Mouse (Mus musculus) 3134 (cell line): Measurements from ENCODE around the gene Pwp2.

Experiments used
- DNase-seq: peaks from one replicate; pipeline ENCODE4 v3.0.0-alpha.2; 2011; ENCODE audit warnings: low spot score; ENCODE audit not compliant: insufficient read length; ENCODE audit errors: extremely low read depth

The Pwp2 gene

GRCm38 (mm10) chr10:78171581-78171980 lies 13.4 kb downstream of the Pwp2 start:
- DNase-seq = no peak

GRCm38 (mm10) chr10:78171057-78171456 lies 13.9 kb downstream of the Pwp2 start:
- DNase-seq = no peak

- no peak for DNase-seq
Measured at GRCm38 (mm10) chr10:78170445-78170844, 14.5 kb downstream of the Pwp2 start.

GRCm38 (mm10) chr10:78169281-78170042 lies 15.5 kb downstream of the Pwp2 start, which contains the start of gene D10Jhu81e:
Gene D10Jhu81e (minus strand): TSS chr10:78169782.
- peak; percentile 97 for DNase-seq

GRCm38 (mm10) chr10:78168792-78169191 lies 16.2 kb downstream of the Pwp2 start:
- no peak for DNase-seq

GRCm38 (mm10) chr10:78167775-78168174 lies 17.2 kb downstream of the Pwp2 start:
- DNase-seq = no peak

GRCm38 (mm10) chr10:78167333-78167732 lies 17.6 kb downstream of the Pwp2 start:
- no peak for DNase-seq

- no peak for DNase-seq
Measured at GRCm38 (mm10) chr10:78165256-78166005, 19.5 kb downstream of the Pwp2 start.

GRCm38 (mm10) chr10:78164786-78165185 lies 20.2 kb downstream of the Pwp2 start:
- no peak for DNase-seq

GRCm38 (mm10) chr10:78163923-78164322 lies 21.0 kb downstream of the Pwp2 start:
- no peak for DNase-seq

GRCm38 (mm10) chr10:78163241-78163640 lies 21.7 kb downstream of the Pwp2 start:
- DNase-seq = no peak

GRCm38 (mm10) chr10:78162646-78163045 lies 22.3 kb downstream of the Pwp2 start:
- no peak for DNase-seq

GRCm38 (mm10) chr10:78161096-78161495 lies 23.9 kb downstream of the Pwp2 start:
- DNase-seq = no peak

- DNase-seq = no peak
Measured at GRCm38 (mm10) chr10:78160369-78161095, 24.4 kb downstream of the Pwp2 start.

GRCm38 (mm10) chr10:78159906-78160305 lies 25.0 kb downstream of the Pwp2 start:
- peak; percentile 37 for DNase-seq

- no peak for DNase-seq
Measured at GRCm38 (mm10) chr10:78159252-78159878, 25.6 kb downstream of the Pwp2 start.

GRCm38 (mm10) chr10:78158041-78158440 lies 26.9 kb downstream of the Pwp2 start:
- no peak for DNase-seq

- no peak for DNase-seq
Measured at GRCm38 (mm10) chr10:78156926-78157325, 28.0 kb downstream of the Pwp2 start.

- no peak for DNase-seq
Measured at GRCm38 (mm10) chr10:78148834-78149766, 35.8 kb downstream of the Pwp2 start.
